Mouse (Mus musculus) CD4-positive, CD25-positive, alpha-beta regulatory T cell (primary cell): Measurements from ENCODE around the gene Gm17334. TPM values are rescaled to one million over a fixed set of nuclear protein-coding genes. Genes with fewer than 3 reads are reported as not detected.

Source experiments
- polyA plus RNA-seq: library from polyadenylated mRNA; unstranded; fragments of 100-300 nt; shearing (Covaris generic); gene quantifications from one replicate; pipeline ENCODE4 v1.2.1, GENCODE M21; 2017

Gene Gm17334
- 3.2 TPM for polyA plus RNA-seq

GRCm38 (mm10) chr11:53773087-53773486 is at the start of gene Gm17334:
Gene Gm17334 (minus strand): TSS chr11:53773187.

DNA sequence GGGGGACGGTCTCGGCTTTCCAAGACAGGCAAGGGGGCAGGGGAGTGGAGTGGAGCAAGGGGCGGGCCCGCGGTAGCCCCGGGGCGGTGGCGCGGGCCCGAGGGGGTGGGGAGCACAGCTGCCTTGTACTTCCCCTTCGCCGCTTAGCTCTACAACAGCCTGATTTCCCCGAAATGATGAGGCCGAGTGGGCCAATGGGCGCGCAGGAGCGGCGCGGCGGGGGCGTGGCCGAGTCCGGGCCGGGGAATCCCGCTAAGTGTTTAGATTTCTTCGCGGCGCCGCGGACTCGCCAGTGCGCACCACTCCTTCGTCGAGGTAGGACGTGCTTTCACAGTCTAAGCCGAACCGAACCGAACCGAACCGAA is 3.2 kb downstream of the Gm17334 start, which contains the start of gene Irf1:
TSS of gene Irf1 (plus strand) at position 255 of the 365 bp plus-strand sequence.

Other genes starting within 250 kb of the Gm17334 start
- gene Kif3a, start 205.8 kb downstream of the Gm17334 start, polyA plus RNA-seq: 7.3 TPM
- gene Il4, start 154.5 kb downstream of the Gm17334 start, polyA plus RNA-seq: 1.5 TPM
- gene Il13, start 138.5 kb downstream of the Gm17334 start, polyA plus RNA-seq: not detected
- gene Rad50, start 65.9 kb downstream of the Gm17334 start, polyA plus RNA-seq: 44.4 TPM
- gene Il5, start 52.4 kb downstream of the Gm17334 start, polyA plus RNA-seq: not detected
- gene Irf1, start 3.2 kb downstream of the Gm17334 start, polyA plus RNA-seq: 376 TPM
- gene Gm12216, start 86.1 kb upstream of the Gm17334 start, polyA plus RNA-seq: 34.9 TPM
- 41.1 TPM for gene Slc22a5, start 118.5 kb upstream of the Gm17334 start, polyA plus RNA-seq
- gene Slc22a21, start 207.1 kb upstream of the Gm17334 start, polyA plus RNA-seq: 0.51 TPM